Mouse (Mus musculus) ES-Bruce4 (cell line): ENCODE data around the gene Cnot2. TPM values are rescaled to one million over a fixed set of nuclear protein-coding genes. Genes with fewer than 3 reads are reported as not detected.

Experiments
- H3K27ac ChIP-seq: 2 replicates; pipeline ENCODE4 v1.5.1; 2012; ENCODE audit warnings: low read length, inconsistent platforms; ENCODE audit not compliant: insufficient read depth
- H3K27me3 ChIP-seq: 2 replicates; pipeline ENCODE4 v1.6.1; 2012; ENCODE audit warnings: mild to moderate bottlenecking, low read length, inconsistent platforms; ENCODE audit not compliant: control insufficient read depth, poor library complexity, insufficient read depth, severe bottlenecking
- H3K36me3 ChIP-seq: 2 replicates; pipeline ENCODE4 v1.6.1; 2012; ENCODE audit warnings: inconsistent platforms, mild to moderate bottlenecking, low read length, moderate library complexity; ENCODE audit not compliant: control insufficient read depth, poor library complexity, insufficient read depth, severe bottlenecking
- H3K4me1 ChIP-seq: one replicate; pipeline ENCODE4 v1.8.1; 2011; ENCODE audit warnings: low read length; ENCODE audit not compliant: control insufficient read depth, insufficient read depth
- H3K4me3 ChIP-seq: 2 replicates; pipeline ENCODE4 v1.5.1; 2011; ENCODE audit warnings: low read depth, mild to moderate bottlenecking, low read length
- H3K9ac ChIP-seq: 2 replicates; pipeline ENCODE4 v1.6.1; 2012; ENCODE audit warnings: low read depth, mild to moderate bottlenecking, inconsistent platforms; ENCODE audit not compliant: poor library complexity, severe bottlenecking
- H3K9me3 ChIP-seq: replicated peaks from 2 replicates; pipeline ENCODE4 v1.6.1; 2012; ENCODE audit warnings: mild to moderate bottlenecking, low read length, inconsistent platforms; ENCODE audit not compliant: control insufficient read depth, poor library complexity, insufficient read depth, severe bottlenecking
- CTCF ChIP-seq: IDR thresholded peaks from one replicate; pipeline ENCODE4 v1.8.1; 2011; ENCODE audit warnings: low read depth, low read length
- EP300 ChIP-seq: IDR thresholded peaks from 2 replicates; pipeline ENCODE4 v1.6.1; 2011; ENCODE audit warnings: low read depth, low read length; ENCODE audit not compliant: insufficient read depth
- POLR2A ChIP-seq: IDR thresholded peaks from one replicate; pipeline ENCODE4 v1.8.1; 2011; ENCODE audit warnings: low read length; ENCODE audit not compliant: insufficient read depth
- polyA plus RNA-seq: library from polyadenylated mRNA; stranded (reverse); fragments of >200 nt; gene quantifications from 2 replicates; pipeline ENCODE4 v1.2.4, GENCODE M21; 2011; ENCODE audit warnings: low read depth; ENCODE audit not compliant: missing spikeins, insufficient read depth, insufficient read length

Gene Cnot2
- polyA plus RNA-seq, 1 experiment: 126 TPM

DNA sequence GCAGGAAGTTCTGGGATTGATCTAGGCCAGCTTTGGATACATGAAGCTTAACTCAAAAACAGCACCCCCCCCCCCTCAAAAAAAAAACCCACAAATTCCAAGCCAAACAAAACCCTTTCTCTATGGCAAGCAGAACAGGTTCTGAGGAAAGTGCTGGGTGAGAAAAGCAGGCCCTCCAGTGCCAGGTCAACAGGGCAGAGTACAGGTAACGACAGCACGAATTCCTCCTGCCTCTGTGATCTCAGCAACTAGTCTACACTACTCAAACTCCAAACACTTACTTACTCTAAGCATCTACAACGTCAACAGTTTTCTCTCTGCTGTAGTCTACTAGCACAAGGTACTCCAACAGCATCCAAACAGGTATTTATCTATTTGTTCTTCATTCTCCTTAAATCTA lies 48.8 kb downstream of the Cnot2 start:
- Histone ChIP-seq H3K27me3 (no peaks in the 10 kb centered on the region), H3K9me3 (no peaks in the 10 kb centered on the region), H3K27ac (no peak overlapping the region), H3K4me3 (no peak overlapping the region), H3K4me1 (peaks cover 3% of the 10 kb centered on the region), H3K36me3 (0 out of 2 replicates have a peak, but pooled peaks cover 2% of the 10 kb centered on the region), H3K9ac (no peak overlapping the region)
- no peak for TF ChIP-seq EP300
- no peak for TF ChIP-seq CTCF
- no peak for TF ChIP-seq POLR2A

- Histone ChIP-seq H3K9ac (no peak overlapping the region), H3K4me1 (peaks cover 3% of the 10 kb centered on the region), H3K27me3 (no peaks in the 10 kb centered on the region), H3K36me3 (0 out of 2 replicates have a peak, but pooled peaks cover 3% of the 10 kb centered on the region), H3K27ac (no peak overlapping the region), H3K4me3 (no peak overlapping the region), H3K9me3 (no peaks in the 10 kb centered on the region)
- TF ChIP-seq POLR2A: no peak
- no peak for TF ChIP-seq EP300
- no peak for TF ChIP-seq CTCF
Observed at GRCm38 (mm10) chr10:116531063-116531462, 50.2 kb downstream of the Cnot2 start.

- Histone ChIP-seq H3K4me1 (no peaks in the 10 kb centered on the region), H3K27ac (no peak overlapping the region), H3K4me3 (no peak overlapping the region), H3K36me3 (no peaks in the 10 kb centered on the region; the same call in 1 of the 2 replicates), H3K9ac (no peak overlapping the region), H3K9me3 (no peaks in the 10 kb centered on the region; the same call in 1 of the 2 replicates), H3K27me3 (no peaks in the 10 kb centered on the region)
- TF ChIP-seq CTCF (no peak), POLR2A (no peak), EP300 (no peak)
Observed at GRCm38 (mm10) chr10:116519588-116519987, 61.7 kb downstream of the Cnot2 start.

GRCm38 (mm10) chr10:116515590-116515989 lies 65.7 kb downstream of the Cnot2 start:
- Histone ChIP-seq H3K27ac (no peak overlapping the region), H3K27me3 (no peaks in the 10 kb centered on the region), H3K9me3 (no peaks in the 10 kb centered on the region), H3K4me3 (no peak overlapping the region), H3K36me3 (no peaks in the 10 kb centered on the region), H3K9ac (no peak overlapping the region), H3K4me1 (peaks cover 3% of the 10 kb centered on the region)
- TF ChIP-seq EP300: no peak
- TF ChIP-seq POLR2A: no peak
- TF ChIP-seq CTCF: no peak

- H3K27ac ChIP-seq: no peak overlapping the region
- no peak overlapping the region for H3K4me3 ChIP-seq
- peaks cover 3% of the 10 kb centered on the region for H3K4me1 ChIP-seq
- no peaks in the 10 kb centered on the region for H3K27me3 ChIP-seq
- no peaks in the 10 kb centered on the region for H3K36me3 ChIP-seq
- TF ChIP-seq EP300 (no peak), POLR2A (no peak), CTCF (no peak)
- H3K9ac ChIP-seq: no peak overlapping the region
- H3K9me3 ChIP-seq: no peaks in the 10 kb centered on the region
Observed at GRCm38 (mm10) chr10:116515158-116515557, 66.2 kb downstream of the Cnot2 start.

DNA sequence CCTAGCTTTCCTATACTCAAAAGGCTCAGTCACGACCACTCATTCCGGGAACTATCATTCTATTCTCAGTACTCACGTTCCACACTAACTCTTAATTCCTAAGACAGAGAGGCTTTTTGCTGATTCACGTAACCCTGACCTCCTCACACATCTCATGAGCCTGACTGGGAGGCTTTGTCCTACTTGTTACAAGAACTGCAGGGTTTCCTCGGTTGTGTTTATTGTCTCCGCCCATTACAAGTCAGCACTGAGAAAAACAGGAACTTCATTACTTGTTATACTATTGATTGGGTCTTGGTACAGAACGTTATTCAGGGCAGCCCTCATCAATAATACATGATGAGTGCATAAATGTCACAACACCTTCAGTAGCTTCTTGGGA lies 68.1 kb downstream of the Cnot2 start:
- Histone ChIP-seq H3K27ac (peak overlapping the region; percentile 36), H3K27me3 (no peaks in the 10 kb centered on the region), H3K9ac (no peak overlapping the region), H3K36me3 (no peaks in the 10 kb centered on the region), H3K9me3 (no peaks in the 10 kb centered on the region), H3K4me3 (no peak overlapping the region), H3K4me1 (peaks cover 3% of the 10 kb centered on the region)
- TF ChIP-seq POLR2A: no peak
- TF ChIP-seq EP300: no peak
- no peak for TF ChIP-seq CTCF
